In genomic region chr2:35619532-35619931, GRCm38 (mm10) we compare ENCODE assay signal across 8 mouse cellular contexts.
DNase-seq lines count a peak whose midpoint lies in the region; ATAC-seq and TF ChIP-seq lines count a peak whose summit lies in the region.
"Had no signal": no experiment of that assay in that cellular context is flagged by ENCODE, and none has a peak within 500 bp of the region (broad histone marks: within the 10 kb centered on the region; RNA-seq: fewer than 3 reads in every experiment).

No protein-coding gene starts in this region.

- H3K4me2 ChIP-seq in heart, embryonic 16.5 days (ENCODE audit: low read depth, low read length): no peak overlapping the region; the same call in 1 of the 2 replicates

- H3K9me3 ChIP-seq in heart, embryonic 16.5 days (replicated peaks; ENCODE audit: control insufficient read depth, low read length): no peaks in the 10 kb centered on the region

- peak overlapping the region; percentile 35; the same call in 1 of the 2 replicates for H3K9ac ChIP-seq in heart, embryonic 16.5 days (ENCODE audit: low read length)

- DNase-seq in kidney, adult 2 months: peak; percentile 54
- no peak for DNase-seq in kidney, adult 11 months
- DNase-seq in embryo, embryonic 10.5 days (ENCODE audit: low spot score): peak; percentile 61
- peak; percentile 33 for DNase-seq in neural tube, embryonic 10.5 days (ENCODE audit: extremely low spot score, low spot score)
- DNase-seq in layer of hippocampus, postnatal 14 days (ENCODE audit: low spot score in 2 of 2): no peak
- no peak for DNase-seq in left cerebral cortex, postnatal 36 days (ENCODE audit: low spot score in 2 of 2)
- DNase-seq: right cerebral cortex, postnatal 14 days had no signal

- TF ChIP-seq CTCF in kidney, adult 2 months (conservative IDR thresholded peaks at IDR 0.05; ENCODE audit: insufficient read depth, insufficient read length, low read depth, low read length): no peak

- no peaks in the 10 kb centered on the region for H3K27me3 ChIP-seq in kidney, adult 2 months (replicated peaks; ENCODE audit: control insufficient read depth, insufficient read depth, low read length)
- no peaks in the 10 kb centered on the region for H3K27me3 ChIP-seq in heart, embryonic 16.5 days (ENCODE audit: control insufficient read depth, insufficient read depth, low read length)

- no peaks in the 10 kb centered on the region for H3K36me3 ChIP-seq in kidney, adult 2 months (ENCODE audit: control insufficient read depth, insufficient read depth, low read length)
- no peaks in the 10 kb centered on the region for H3K36me3 ChIP-seq in heart, embryonic 16.5 days (ENCODE audit: control insufficient read depth, insufficient read depth)

- intact Hi-C loops in left cerebral cortex, postnatal 36 days (cut with DNase I): no loop called here

- 72% methylated on average over 2 of the region's 2 CpGs for WGBS in kidney, adult 2 months
- WGBS in heart, embryonic 16.5 days: 29% methylated on average over 2 of the region's 2 CpGs

- H3K4me3 ChIP-seq in kidney, adult 2 months (ENCODE audit: insufficient read depth, low read depth, low read length): no peak overlapping the region
- no peak overlapping the region for H3K4me3 ChIP-seq in heart, embryonic 16.5 days (ENCODE audit: low read length)

- H3K4me1 ChIP-seq in kidney, adult 2 months (ENCODE audit: control insufficient read depth, insufficient read depth, low read length): peaks cover 11% of the 10 kb centered on the region; the same call in 1 of the 2 replicates
- peaks cover 53% of the 10 kb centered on the region for H3K4me1 ChIP-seq in heart, embryonic 16.5 days (ENCODE audit: control insufficient read depth, insufficient read depth, low read length)

- TF ChIP-seq POLR2A in kidney, adult 2 months (IDR thresholded peaks at IDR 0.05; ENCODE audit: low read depth, low read length): no peak

- ATAC-seq in heart, embryonic 16.5 days (replicated peaks; ENCODE audit: extremely low read depth, insufficient read depth, low FRiP score): no peak

- H3K27ac ChIP-seq in kidney, adult 2 months (ENCODE audit: insufficient read depth, low read depth, low read length): no peak overlapping the region
- peak overlapping the region; percentile 59 for H3K27ac ChIP-seq in heart, embryonic 16.5 days (ENCODE audit: low read length)

Comparison
In these comparisons a context has a peak if more than half of its experiments do, and no peak if none do; other contexts are left out.
1. DNase-seq: peak in kidney, adult 2 months (single experiment), embryo, embryonic 10.5 days (single experiment) and neural tube, embryonic 10.5 days (single experiment); none in kidney, adult 11 months (single experiment), layer of hippocampus, postnatal 14 days (0 of 2) and left cerebral cortex, postnatal 36 days (0 of 2).